Mouse (Mus musculus) spleen, embryonic (tissue): ENCODE results near the gene Olfr1309.
"Not testable (repeated sequence)": the region's sequence is repeated elsewhere in the genome, so short reads cannot be mapped to it uniquely, and the experiment has no call there.

Experiments
- CTCF ChIA-PET: fragments of 350-600 bp; sonication (Branson Sonifier 250); formaldehyde crosslinking; loops from one replicate; lab custom pipeline; 2022; lab: Charles Lee

The Olfr1309 gene

DNA sequence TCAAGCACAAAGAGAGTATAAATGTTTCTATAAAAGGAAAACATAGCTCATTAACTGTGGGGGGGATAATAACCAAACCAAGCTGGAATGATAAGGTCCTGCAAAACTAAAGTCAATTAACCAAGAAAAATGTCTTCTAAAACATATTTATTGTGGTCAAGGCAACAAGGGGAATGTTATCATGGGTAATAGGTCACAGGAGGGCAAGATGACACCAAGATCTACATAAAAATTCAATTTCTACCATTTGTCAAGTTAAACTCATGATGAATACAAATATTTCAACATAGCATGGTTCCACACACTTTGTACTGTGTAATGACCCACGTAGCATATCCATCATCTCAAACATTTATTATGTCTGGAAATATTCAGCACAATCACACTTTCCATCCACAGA, at the start of gene Olfr1309:
TSS of gene Olfr1309 (minus strand) at position 101 of the 400 bp plus-strand sequence.
- CTCF ChIA-PET: no interaction called here

DNA sequence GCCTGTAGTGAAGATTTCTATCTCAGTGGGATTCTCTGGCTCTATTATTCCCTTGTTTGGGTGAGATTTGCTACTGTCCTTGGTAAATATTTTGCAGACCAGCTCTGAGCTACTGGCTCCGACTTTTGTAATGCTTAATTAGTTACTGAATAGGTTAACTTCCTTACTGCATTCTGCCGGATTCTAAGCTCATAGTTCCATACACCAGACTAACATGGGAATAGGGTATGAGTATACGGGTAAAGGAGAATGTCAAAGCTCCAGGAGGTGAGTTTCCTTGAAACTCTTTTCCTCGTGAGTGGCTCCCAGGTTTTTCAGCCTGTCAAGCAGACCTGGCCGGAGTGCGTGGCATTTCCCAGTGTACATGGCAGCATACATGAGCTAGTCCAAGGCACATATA, 36.9 kb upstream of the Olfr1309 start:
- CTCF ChIA-PET: not testable (repeated sequence)

GRCm38 (mm10) chr2:112024312-112024711, 34.2 kb upstream of the Olfr1309 start, which contains the start of gene Olfr1311:
Gene Olfr1311, minus strand, starts transcription at chr2:112024412.
- CTCF ChIA-PET: no interaction called here

- CTCF ChIA-PET: no interaction called here
Observed at GRCm38 (mm10) chr2:112014900-112015299, 24.8 kb upstream of the Olfr1309 start.

- CTCF ChIA-PET: no interaction called here
Observed at GRCm38 (mm10) chr2:112012608-112013007, 22.5 kb upstream of the Olfr1309 start, which contains the start of gene Olfr1310. Gene Olfr1310, minus strand, starts transcription at chr2:112012708.

DNA sequence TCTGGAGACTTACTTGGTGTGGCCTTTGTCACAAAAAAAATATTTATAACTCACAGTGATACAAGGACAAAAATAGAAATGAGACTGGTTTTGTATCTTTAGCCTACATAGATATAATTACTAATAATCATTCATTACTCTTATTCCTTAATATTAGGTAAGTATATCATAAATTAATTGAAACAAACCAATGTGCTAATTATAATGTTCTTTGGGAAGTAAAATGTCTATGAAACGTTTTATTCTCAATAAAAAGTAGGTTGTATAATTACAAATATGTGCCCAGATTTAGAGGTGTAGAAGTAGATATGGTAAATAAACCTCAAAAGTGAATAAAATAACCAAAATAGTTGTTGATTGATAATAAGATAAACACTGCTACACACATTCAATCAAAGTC, 25.2 kb downstream of the Olfr1309 start, which contains the start of gene Olfr1308:
TSS of gene Olfr1308 (minus strand) at position 101 of the 400 bp plus-strand sequence.
- CTCF ChIA-PET: no interaction called here

GRCm38 (mm10) chr2:111949340-111949739, 40.7 kb downstream of the Olfr1309 start, which contains the start of gene Olfr1307:
Gene Olfr1307, minus strand, starts transcription at chr2:111949440.
- CTCF ChIA-PET: no interaction called here
